Mouse (Mus musculus) kidney, adult 10 weeks (tissue): ENCODE data around the gene Gpd1. TPM values are rescaled to one million over a fixed set of nuclear protein-coding genes. Genes with fewer than 3 reads are reported as not detected.

Experiments used
- polyA plus RNA-seq: library from polyadenylated mRNA; stranded (reverse); fragments of 350-450 nt; fragmentation: Illumina TruSeq; extraction: RNeasy Lipid Tissue Mini Kit (QIAGEN cat#74804); gene quantifications from one replicate; pipeline ENCODE4 v1.2.3, GENCODE M21; 2014; ENCODE audit warnings: low read depth, low replicate concordance

Gene Gpd1
- 10.5 TPM for polyA plus RNA-seq

DNA sequence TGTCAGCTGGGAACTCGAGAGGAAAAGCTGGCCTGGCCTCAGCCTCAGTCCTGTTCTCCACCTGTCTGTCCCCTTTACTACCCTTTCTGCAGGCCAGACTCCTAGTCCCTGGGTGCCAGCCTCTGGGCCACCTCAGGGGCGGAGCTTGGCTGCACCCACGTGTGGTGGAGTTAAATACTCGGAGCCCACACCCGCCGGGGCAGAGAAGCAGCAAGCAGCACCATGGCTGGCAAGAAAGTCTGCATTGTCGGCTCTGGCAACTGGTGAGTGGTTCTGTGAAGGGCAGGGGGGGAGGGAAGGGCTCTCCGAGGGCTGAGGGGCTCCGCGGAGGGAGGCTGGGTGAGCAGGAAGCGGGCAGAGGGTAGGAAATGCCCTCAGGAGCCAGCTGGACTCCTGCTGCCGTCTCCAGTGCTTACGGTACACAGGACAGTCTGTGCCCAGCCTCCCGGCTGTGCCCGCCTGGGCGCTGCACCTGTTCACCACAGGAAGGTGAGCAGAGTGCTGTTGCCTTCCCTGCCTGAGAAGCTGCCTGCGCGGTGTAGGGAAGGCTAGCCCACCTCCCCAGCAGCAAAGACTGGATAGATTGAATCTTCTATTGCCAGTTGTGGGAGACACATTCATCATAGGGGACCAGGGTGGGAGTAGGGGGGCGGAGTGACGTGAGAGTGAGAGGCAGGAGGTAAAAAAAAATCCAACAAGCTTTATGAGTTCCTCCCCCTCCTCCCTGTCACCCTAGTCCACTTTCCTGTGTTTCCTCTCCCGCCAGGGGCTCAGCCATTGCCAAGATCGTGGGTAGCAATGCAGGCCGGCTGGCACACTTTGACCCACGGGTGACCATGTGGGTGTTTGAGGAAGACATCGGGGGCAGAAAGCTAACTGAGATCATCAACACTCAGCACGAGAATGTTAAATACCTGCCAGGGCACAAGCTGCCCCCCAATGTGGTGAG is at the start of gene Gpd1:
TSS of gene Gpd1 (plus strand) at position 130 of the 949 bp plus-strand sequence.

DNA sequence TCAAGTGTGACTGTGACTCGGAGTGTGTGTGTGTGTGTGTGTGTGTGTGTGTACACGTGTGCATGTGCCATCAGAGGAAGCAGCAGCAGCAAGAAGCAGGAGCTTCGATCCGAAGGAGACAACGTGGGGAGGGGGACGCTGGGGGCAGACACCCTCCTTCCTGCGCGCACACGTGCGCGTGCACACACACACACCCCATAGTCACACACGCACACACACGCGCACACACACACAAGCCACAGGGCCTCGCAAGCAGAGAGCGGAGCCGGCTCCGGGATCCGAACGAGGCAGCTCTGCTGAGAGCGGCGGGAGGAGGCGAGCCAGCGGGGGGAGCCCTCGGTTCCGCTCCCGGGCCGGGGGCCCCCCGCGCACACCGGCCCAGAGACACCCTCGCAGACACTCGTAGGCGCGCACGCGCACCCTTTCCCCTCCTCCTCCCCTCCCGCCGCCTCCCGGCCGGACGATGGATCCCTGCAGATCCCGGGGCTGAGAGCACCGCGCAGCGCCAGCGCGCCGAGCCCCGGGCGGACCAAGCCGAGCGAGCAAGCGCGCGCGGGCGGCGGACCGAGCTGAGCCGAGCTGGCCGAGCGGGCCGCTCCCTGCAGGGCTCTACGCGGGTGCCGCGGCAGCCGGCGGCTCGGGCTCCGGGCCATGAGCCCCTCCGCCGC is 47.0 kb upstream of the Gpd1 start, which contains the start of gene Asic1:
TSS of gene Asic1 (plus strand) at position 215 of the 668 bp plus-strand sequence.

DNA sequence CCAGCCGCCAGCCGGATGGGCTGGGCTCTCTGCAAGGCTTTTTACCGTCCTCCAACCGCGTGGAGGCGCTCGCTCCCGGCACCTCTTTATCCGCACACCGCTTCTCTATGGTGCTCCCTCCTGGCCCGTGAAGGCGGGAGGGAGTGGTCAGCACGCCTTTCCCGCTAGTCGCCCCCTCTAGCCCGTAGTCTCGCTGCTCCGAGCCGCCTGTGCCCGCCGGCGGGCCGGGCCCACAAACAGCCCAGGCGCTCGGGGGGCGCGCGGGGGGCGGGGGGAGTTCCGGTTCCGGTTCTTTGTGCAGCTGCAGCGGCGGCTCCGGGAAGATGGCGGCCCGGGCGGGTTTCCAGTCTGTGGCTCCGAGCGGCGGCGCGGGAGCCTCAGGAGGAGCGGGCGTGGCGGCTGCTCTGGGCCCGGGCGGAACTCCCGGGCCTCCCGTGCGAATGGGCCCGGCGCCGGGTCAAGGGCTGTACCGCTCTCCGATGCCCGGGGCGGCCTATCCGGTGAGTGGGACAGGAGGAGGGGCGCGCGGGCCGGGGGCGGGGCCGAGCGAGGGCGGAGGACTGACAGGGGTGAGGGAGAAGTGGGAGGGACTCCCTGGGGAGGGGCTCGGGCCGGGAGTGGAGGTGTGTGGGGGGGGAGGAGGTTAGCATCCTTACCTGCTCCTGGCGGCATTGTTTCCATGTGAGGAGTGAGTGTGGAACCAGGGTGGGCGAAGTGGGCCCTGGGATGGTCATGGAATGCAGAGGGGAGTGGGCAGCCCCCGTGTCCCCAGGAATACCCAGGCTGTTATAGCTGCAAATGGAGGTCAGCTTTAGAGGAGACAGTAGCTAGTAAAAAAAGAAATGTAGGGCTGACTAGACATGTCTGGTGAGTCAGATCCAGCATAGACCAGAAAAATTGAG is 15.1 kb upstream of the Gpd1 start, which contains the start of gene Smarcd1:
TSS of gene Smarcd1 (plus strand) at position 131 of the 902 bp plus-strand sequence.

DNA sequence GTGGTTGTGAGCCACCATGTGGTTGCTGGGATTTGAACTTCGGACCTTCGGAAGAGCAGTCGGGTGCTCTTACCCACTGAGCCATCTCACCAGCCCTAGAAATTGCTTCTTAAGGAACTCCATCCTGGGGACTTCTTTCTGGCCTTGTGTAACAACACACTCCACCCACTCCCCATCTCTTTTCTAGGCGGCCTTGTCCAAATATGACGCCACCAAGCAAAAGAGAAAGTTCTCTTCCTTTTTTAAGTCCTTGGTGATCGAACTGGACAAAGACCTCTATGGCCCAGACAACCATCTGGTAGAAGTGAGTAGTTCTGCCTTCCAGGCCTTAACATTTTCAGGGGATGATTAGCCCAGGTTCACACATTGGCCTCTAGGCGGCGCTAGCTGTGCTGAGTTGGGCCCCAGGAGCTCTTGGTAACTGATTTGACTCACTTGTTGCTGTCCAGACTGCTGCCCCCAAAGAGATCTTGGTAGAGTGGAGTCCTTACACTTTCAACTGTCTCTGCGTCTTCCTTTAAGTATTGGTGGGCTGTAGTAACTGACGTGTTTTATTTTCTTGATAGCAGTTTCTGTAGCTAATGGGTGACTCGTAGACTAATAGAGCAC is 11.8 kb upstream of the Gpd1 start, which contains the start of gene Gm17349:
TSS of gene Gm17349 (minus strand) at position 51 of the 609 bp plus-strand sequence.

DNA sequence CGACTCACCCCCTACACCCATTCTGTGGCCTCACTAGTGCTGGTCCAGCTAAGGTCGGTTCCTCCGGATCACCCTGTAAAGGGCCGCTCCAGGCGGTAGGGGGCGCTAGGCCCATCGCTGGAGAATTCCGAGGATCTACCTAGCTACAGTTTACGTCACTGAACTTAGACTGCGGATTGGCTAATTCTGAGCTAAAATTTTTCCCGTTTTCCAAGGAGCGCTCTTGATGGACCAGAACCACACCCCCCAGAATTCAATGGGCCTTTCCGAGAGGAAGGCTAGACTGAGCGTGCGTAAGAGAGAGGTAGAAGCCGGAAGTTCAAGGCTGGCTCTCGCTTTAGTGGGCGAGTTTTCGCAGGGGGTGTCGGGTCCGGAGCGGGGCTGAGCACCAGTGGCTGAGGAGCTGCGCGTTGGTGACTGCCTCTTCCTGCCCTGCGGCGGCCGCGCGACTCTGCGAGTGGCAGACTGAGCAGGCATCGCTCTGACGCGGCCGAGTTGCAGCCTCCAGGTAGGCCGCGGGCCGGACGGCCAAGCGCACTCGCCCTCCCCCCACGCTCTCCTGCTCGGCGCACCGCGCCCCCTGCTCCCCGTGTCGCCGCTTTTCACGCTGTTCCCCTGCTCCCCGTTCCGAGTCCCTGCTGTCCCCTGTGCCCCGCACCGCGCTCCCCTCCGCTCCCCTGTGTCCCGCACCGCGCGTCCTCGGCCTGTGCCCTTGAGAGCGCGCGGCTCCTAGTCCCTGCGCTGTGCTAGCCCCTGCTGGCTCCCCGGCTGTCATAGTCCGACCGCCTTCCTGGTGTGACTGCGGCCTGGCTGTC is 8.2 kb downstream of the Gpd1 start, which contains the start of gene Cox14:
TSS of gene Cox14 (plus strand) at position 278 of the 815 bp plus-strand sequence.

DNA sequence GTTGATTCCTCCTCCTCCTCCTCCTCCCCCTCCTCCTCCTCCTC is 55.4 kb downstream of the Gpd1 start, which contains the start of gene Cers5:
TSS of gene Cers5 (minus strand) at position 5 of the 44 bp plus-strand sequence.

Other genes with a start within 250 kb of the Gpd1 start
- 1.5 TPM for gene Bcdin3d, start 242.8 kb upstream of the Gpd1 start, polyA plus RNA-seq
- not detected for gene Faim2, start 189.3 kb upstream of the Gpd1 start, polyA plus RNA-seq
- gene Aqp2, start 138.5 kb upstream of the Gpd1 start, polyA plus RNA-seq: 3.2 TPM
- not detected for gene Aqp5, start 126.7 kb upstream of the Gpd1 start, polyA plus RNA-seq
- gene Aqp6, start 116.1 kb upstream of the Gpd1 start, polyA plus RNA-seq: 15.6 TPM
- gene Racgap1, start 65.9 kb upstream of the Gpd1 start, polyA plus RNA-seq: 1.9 TPM
- gene Asic1, start 47.1 kb upstream of the Gpd1 start, polyA plus RNA-seq: not detected
- 4.1 TPM for gene Smarcd1, start 15.4 kb upstream of the Gpd1 start, polyA plus RNA-seq
- not detected for gene Gm17349, start 12.0 kb upstream of the Gpd1 start, polyA plus RNA-seq
- 31.3 TPM for gene Cox14, start 8.1 kb downstream of the Gpd1 start, polyA plus RNA-seq
- gene Cers5, start 55.4 kb downstream of the Gpd1 start, polyA plus RNA-seq: 41.6 TPM
- gene Lima1, start 157.9 kb downstream of the Gpd1 start, polyA plus RNA-seq: 46.3 TPM
- not detected for gene Fam186a, start 249.5 kb downstream of the Gpd1 start, polyA plus RNA-seq